Mouse (Mus musculus): ENCODE measurements around the gene Wfdc16.

- TF ChIP-seq POLR2A (IDR thresholded peaks at IDR 0.05; ENCODE audit: extremely low read depth, insufficient read depth, low read length) (no peak), CTCF (IDR thresholded peaks at IDR 0.05; ENCODE audit: low read depth, low read length) (no peak)
These were observed 23.2 kb downstream of the Wfdc16 start for GRCm38 (mm10) chr2:164615386-164615785.
